Mouse (Mus musculus): ENCODE results near the gene Dnttip1. TPM values are rescaled to one million over a fixed set of nuclear protein-coding genes. Genes with fewer than 3 reads are reported as not detected.

Gene Dnttip1
- total RNA-seq, 2 experiments from 2014 or later = 22.8 to 29.3 TPM

GRCm38 (mm10) chr2:164777246-164778014 is 31.6 kb downstream of the Dnttip1 start:
- intact Hi-C loops (cut with DNase I) = no loop called here
- DNase-seq = no peak

GRCm38 (mm10) chr2:164778015-164778287 is 32.2 kb downstream of the Dnttip1 start:
- intact Hi-C loops (cut with DNase I) = no loop called here
- no peak for DNase-seq

DNA sequence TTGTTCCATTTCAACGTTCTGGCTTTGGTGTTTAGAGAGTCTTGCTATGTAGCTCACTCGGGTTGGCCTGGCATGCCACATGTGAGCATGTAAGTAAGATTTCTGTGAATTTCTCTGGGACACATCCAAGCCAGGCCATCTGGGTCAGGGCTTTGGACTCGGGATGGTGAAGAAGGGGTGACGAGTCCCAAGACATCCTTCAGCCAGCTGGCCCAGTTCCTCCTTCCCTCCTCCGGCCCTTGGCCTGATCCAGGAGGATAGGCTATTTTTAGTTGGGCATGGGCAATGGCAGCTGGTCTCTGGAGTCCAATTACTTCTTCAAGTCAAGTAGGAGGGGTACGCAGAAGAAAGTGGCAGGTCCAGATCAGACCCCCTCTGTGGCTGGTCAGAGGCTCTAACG is 33.0 kb downstream of the Dnttip1 start:
- no peak for DNase-seq
- intact Hi-C loops (cut with DNase I) = no loop called here

DNA sequence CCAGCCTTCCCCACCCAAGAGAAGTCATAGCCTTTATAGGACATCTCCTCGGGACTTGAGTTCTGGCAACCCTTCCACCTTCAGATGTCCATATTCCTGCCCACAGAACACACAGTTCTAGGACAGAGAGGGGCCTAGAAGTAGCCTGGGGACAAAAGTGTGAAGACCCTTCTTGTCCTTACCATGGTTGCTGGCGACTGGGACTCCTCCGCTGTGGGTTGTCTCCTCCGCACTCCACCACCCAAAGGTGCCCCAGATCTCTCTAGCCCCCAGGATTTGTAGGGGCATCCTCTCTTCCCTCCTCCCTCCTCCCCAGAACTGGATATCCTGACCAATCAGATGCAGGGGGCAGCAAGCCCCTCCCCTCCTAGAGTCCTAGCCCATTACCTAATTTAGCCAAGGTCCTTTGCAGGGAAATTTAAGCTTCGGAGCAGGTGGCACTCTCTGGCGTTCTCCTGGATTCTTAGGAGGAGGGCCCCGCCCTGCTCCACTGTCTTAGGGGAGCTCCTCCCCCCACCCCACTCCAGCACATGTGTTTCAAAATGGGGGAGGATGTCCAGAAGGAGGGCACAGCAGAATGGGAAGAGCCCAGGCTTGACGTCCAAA is 33.8 kb downstream of the Dnttip1 start, which contains the start of gene Tnnc2:
Gene Tnnc2 (minus strand): TSS at position 487 of the 606 bp plus-strand sequence.
- intact Hi-C loops (cut with DNase I) = no loop called here
- DNase-seq = no peak

DNA sequence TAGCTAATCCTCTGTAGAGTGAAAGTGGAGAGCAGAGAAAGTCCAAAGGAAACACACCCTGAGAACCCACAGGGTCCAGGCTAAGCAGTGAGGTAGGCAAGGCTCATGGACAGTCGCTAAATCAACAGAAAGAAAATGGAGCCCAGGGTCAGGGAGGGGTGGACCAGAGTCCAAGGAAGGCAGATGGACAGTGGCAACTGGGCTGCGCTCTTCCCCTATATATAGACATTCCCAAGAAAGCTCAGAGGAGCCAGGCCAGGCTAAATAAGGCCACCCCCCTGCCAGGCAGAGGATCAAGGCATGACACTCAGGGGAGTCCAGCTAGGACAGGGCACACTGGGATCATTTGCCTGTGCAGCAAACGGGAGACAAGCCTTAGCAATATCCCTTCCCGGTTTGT is 36.1 kb downstream of the Dnttip1 start:
- intact Hi-C loops (cut with DNase I) = no loop called here
- DNase-seq = no peak

- intact Hi-C loops (cut with DNase I) = no loop called here
- no peak for DNase-seq
Measured at GRCm38 (mm10) chr2:164783926-164784581, 38.3 kb downstream of the Dnttip1 start.

GRCm38 (mm10) chr2:164784869-164785420 is 39.2 kb downstream of the Dnttip1 start:
- peak in 1 of 2 experiments; percentile 8 for DNase-seq
- intact Hi-C loops (cut with DNase I) = no loop called here

- intact Hi-C loops (cut with DNase I) = no loop called here
- DNase-seq = peak; percentile 88 to 93
Measured at GRCm38 (mm10) chr2:164785481-164786387, 40.0 kb downstream of the Dnttip1 start, which contains the start of gene Snx21. Gene Snx21 (plus strand): TSS chr2:164785823.

- DNase-seq = no peak
- intact Hi-C loops (cut with DNase I) = no loop called here
Measured at GRCm38 (mm10) chr2:164786388-164786885, 40.7 kb downstream of the Dnttip1 start.

DNA sequence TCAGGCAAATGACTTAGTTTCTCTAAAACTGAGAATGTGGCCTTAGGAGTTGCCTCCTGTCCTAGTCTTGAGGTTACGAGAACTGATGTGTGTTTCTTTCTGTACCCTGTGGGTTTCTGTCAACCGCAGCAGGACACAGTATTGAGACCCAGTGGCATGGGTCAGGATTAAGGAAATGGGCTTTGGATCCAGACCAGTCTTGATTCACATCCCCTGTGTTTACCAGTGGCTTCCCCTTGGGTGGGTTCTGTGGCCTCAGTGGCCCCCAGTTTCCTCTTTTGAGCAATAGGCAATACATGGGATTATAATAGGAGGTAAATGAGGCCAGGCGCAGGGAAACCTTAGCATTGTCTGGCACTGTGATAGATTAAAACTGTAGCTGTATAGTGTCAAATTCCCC is 41.2 kb downstream of the Dnttip1 start:
- no peak for DNase-seq
- intact Hi-C loops (cut with DNase I) = no loop called here

- intact Hi-C loops (cut with DNase I) = no loop called here
- DNase-seq = no peak
Measured at GRCm38 (mm10) chr2:164787779-164788178, 42.0 kb downstream of the Dnttip1 start.

GRCm38 (mm10) chr2:164788411-164788810 is 42.6 kb downstream of the Dnttip1 start:
- no peak for DNase-seq
- intact Hi-C loops (cut with DNase I) = no loop called here

- no peak for DNase-seq
- intact Hi-C loops (cut with DNase I) = no loop called here
Measured at GRCm38 (mm10) chr2:164790451-164790850, 44.7 kb downstream of the Dnttip1 start.

GRCm38 (mm10) chr2:164791841-164792261 is 46.1 kb downstream of the Dnttip1 start:
- intact Hi-C loops (cut with DNase I) = no loop called here
- DNase-seq = no peak

- intact Hi-C loops (cut with DNase I) = no loop called here
- no peak for DNase-seq
Measured at GRCm38 (mm10) chr2:164792400-164793190, 46.8 kb downstream of the Dnttip1 start.

GRCm38 (mm10) chr2:164793236-164793635 is 47.5 kb downstream of the Dnttip1 start:
- peak; percentile 45 to 56 for DNase-seq
- intact Hi-C loops (cut with DNase I) = no loop called here

DNA sequence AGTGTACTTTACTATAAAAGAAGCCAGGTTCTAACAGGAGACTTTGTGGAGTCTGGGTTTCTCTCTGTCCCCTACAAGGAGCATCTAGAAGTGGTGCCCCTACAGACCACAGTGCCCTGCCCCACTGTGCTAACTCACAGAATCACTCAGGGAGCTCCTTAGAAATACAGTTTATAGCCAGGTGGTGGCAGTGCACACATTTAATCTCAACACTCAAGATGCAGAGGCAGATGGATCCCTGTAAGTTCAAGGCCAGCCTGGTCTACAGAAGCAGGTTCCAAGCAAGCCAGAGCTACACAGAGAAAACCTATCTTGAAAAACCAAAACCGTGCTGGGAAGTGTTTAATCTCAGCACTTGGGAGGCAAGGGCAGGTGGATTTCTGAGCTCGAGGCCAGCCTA is 48.0 kb downstream of the Dnttip1 start:
- intact Hi-C loops (cut with DNase I) = no loop called here
- DNase-seq = no peak

DNA sequence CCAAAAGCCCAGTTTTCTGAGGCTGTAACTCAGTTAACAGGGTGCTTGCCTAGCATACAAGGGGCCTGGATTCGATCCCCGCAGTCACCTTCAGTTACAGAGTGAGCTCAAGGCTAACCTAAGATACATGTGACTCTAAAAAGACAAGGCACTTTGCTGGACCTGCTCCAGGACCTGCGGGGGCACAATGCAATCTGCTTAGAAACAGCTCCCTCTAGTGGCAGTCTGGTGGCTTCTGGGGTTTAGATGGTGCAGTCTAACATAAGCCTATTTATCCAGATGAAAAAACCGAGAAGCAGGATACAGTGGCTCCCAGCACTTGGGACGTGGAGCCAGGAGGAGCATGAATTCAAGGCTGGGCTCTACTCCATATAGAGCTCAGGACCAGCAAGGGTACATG is 48.5 kb downstream of the Dnttip1 start:
- intact Hi-C loops (cut with DNase I) = no loop called here
- peak; percentile 77 to 79 for DNase-seq

DNA sequence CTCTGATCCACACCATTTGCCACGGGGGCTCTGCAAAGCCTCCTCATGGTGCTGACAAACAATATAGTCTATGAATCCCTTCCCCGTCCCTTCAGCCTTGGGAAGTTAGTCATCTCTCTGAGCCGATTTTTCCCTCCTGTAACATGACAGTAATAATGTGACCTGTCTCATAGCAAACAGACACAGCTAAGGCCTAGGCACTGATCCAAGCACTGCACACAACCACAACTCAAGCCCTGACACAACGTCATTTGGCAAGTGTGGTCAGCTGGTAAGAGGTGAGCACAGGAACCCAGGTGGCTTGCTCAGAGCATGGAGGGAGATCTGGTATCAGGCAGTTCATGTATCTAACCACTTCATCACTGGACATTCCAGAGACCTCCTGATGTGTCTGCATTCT is 50.1 kb downstream of the Dnttip1 start:
- no peak for DNase-seq
- intact Hi-C loops (cut with DNase I) = loop anchor here (2.0 to 5.0 kb wide), 2 partner anchors 114 to 203 kb away; partner anchors contain the start of gene Eppin

Data from heart, postnatal 36 days (tissue).